Mouse (Mus musculus): ENCODE data around the gene Mtap. TPM values are rescaled to one million over a fixed set of nuclear protein-coding genes. Genes with fewer than 3 reads are reported as not detected.

The Mtap gene
- 58.5 and 58.7 TPM in 2 replicates for polyA plus RNA-seq (2014; fragmentation: Nextera tagmentation; extraction: Ambion mirVana)

- H3K9ac ChIP-seq (ENCODE audit: low read length), result peak within 1 kb of the TSS; percentile 92
- peak within 1 kb of the TSS; percentile 75 to 94 for H3K27ac ChIP-seq (replicated peaks in 1 of 2; ENCODE audit: control insufficient read depth in 1 of 2, insufficient read depth in 1 of 2, low read depth in 2 of 2, low read length in 2 of 2)
- H3K4me3 ChIP-seq (ENCODE audit: control insufficient read depth in 1 of 2, insufficient read depth in 1 of 2, low read depth in 1 of 2, low read length in 2 of 2), result peak within 1 kb of the TSS; percentile 87 to 98
- peak within 1 kb of the TSS; percentile 89 for H3K4me2 ChIP-seq (ENCODE audit: low read length)
- H3K36me3 ChIP-seq (ENCODE audit: control insufficient read depth, insufficient read depth, low read length), result no peaks in the 10 kb centered on the region
- no peaks in the 10 kb centered on the region for H3K27me3 ChIP-seq (ENCODE audit: control insufficient read depth, insufficient read depth, low read length)
- under 1% methylated on average over 31 of the region's 31 CpGs for WGBS
- H3K4me1 ChIP-seq (ENCODE audit: control insufficient read depth in 2 of 2, insufficient read depth in 2 of 2, low read length in 2 of 2), result peaks cover 15 to 43% of the 10 kb centered on the region in 2 experiments
- no peaks in the 10 kb centered on the region for H3K9me3 ChIP-seq (ENCODE audit: control insufficient read depth, low read length)
- ATAC-seq (ENCODE audit: insufficient number of reproducible peaks, insufficient read depth, low FRiP score, low read depth), result peak; percentile 87
Measured at GRCm38 (mm10) chr4:89136906-89137541, at the start of gene Mtap. Gene Mtap, plus strand, starts transcription at chr4:89137122.

DNA sequence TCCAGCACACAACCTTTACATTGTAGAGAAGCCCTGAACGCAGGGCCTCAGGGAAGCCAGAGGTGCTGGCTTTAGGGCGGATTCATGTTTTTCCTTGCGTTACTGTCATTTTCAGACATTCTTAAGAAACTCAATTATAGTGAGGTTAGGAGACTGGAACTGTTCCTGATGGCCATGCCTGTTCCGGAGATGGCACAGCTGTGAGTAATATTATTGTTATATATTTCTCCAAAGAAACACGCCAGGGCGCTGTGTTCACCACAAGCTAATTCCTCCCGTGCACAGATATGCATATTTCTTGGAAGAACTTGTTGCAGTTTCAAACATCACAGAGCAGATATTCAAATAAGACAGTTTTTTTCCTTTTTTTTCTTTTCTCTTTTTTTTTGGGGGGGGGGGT, 47.8 kb upstream of the Mtap start:
- Histone ChIP-seq H3K27me3 (ENCODE audit: control insufficient read depth, insufficient read depth, low read length) (no peaks in the 10 kb centered on the region), H3K9ac (ENCODE audit: low read length) (no peak overlapping the region), H3K36me3 (ENCODE audit: control insufficient read depth, insufficient read depth, low read length) (no peaks in the 10 kb centered on the region), H3K9me3 (ENCODE audit: control insufficient read depth, low read length) (no peaks in the 10 kb centered on the region), H3K27ac (replicated peaks in 1 of 2; ENCODE audit: control insufficient read depth in 1 of 2, insufficient read depth in 1 of 2, low read depth in 2 of 2, low read length in 2 of 2) (no peak overlapping the region), H3K4me2 (ENCODE audit: low read length) (no peak overlapping the region), H3K4me3 (ENCODE audit: control insufficient read depth in 1 of 2, insufficient read depth in 1 of 2, low read depth in 1 of 2, low read length in 2 of 2) (no peak overlapping the region), H3K4me1 (ENCODE audit: control insufficient read depth in 2 of 2, insufficient read depth in 2 of 2, low read length in 2 of 2) (no peaks in the 10 kb centered on the region)
- no peak for ATAC-seq (ENCODE audit: insufficient number of reproducible peaks, insufficient read depth, low FRiP score, low read depth)
- WGBS, result 89% methylated on average over 7 of the region's 7 CpGs

DNA sequence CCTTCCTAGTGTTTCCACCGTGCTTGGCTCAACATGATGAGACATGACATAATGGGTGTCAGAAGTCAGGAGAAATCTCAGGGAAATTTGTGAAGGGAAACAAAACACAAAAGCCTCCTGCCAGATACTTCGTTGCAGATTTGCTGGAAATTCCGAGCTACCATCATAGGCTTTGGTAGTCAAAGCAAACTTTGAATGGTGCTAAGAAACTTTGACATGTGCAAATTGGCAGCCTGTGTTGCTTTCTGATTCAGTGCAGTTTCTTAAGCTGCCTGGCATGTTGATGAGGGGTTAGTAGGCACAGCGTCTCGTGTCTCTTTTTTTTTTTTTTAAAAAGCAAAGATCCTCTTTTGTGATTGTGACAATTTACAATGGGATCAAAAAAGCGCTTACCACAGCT, 46.7 kb upstream of the Mtap start:
- H3K4me2 ChIP-seq (ENCODE audit: low read length), result no peak overlapping the region
- no peaks in the 10 kb centered on the region for H3K36me3 ChIP-seq (ENCODE audit: control insufficient read depth, insufficient read depth, low read length)
- no peaks in the 10 kb centered on the region for H3K9me3 ChIP-seq (ENCODE audit: control insufficient read depth, low read length)
- no peaks in the 10 kb centered on the region for H3K27me3 ChIP-seq (ENCODE audit: control insufficient read depth, insufficient read depth, low read length)
- H3K4me1 ChIP-seq (ENCODE audit: control insufficient read depth in 2 of 2, insufficient read depth in 2 of 2, low read length in 2 of 2), result no peaks in the 10 kb centered on the region
- WGBS, result 71% methylated on average over 6 of the region's 6 CpGs
- no peak for ATAC-seq (ENCODE audit: insufficient number of reproducible peaks, insufficient read depth, low FRiP score, low read depth)
- H3K4me3 ChIP-seq (ENCODE audit: control insufficient read depth in 1 of 2, insufficient read depth in 1 of 2, low read depth in 1 of 2, low read length in 2 of 2), result no peak overlapping the region
- no peak overlapping the region for H3K9ac ChIP-seq (ENCODE audit: low read length)
- no peak overlapping the region for H3K27ac ChIP-seq (replicated peaks in 1 of 2; ENCODE audit: control insufficient read depth in 1 of 2, insufficient read depth in 1 of 2, low read depth in 2 of 2, low read length in 2 of 2)

DNA sequence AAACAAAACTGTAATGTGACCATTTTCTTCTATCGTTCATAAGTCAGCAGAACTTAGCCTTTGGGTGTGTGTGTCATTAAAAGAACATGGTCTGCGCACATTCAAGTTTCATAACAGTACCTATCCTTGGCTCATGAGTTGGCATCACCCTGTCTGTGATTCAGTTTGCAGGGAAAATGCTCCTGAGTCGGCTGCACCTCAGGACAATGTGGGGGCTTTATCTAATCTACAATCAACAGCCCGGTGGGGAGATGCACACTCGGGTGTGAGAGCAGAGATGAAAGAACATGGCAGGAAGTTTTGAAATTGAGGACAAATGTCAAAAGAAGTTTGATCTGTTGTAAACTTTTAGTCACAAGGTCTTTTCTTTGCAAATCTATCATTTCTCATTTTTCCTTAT, 44.8 kb upstream of the Mtap start:
- Histone ChIP-seq H3K4me2 (ENCODE audit: low read length) (no peak overlapping the region), H3K27ac (replicated peaks in 1 of 2; ENCODE audit: control insufficient read depth in 1 of 2, insufficient read depth in 1 of 2, low read depth in 2 of 2, low read length in 2 of 2) (no peak overlapping the region), H3K9ac (ENCODE audit: low read length) (no peak overlapping the region), H3K36me3 (ENCODE audit: control insufficient read depth, insufficient read depth, low read length) (no peaks in the 10 kb centered on the region), H3K9me3 (ENCODE audit: control insufficient read depth, low read length) (no peaks in the 10 kb centered on the region), H3K27me3 (ENCODE audit: control insufficient read depth, insufficient read depth, low read length) (no peaks in the 10 kb centered on the region), H3K4me1 (ENCODE audit: control insufficient read depth in 2 of 2, insufficient read depth in 2 of 2, low read length in 2 of 2) (no peaks in the 10 kb centered on the region), H3K4me3 (ENCODE audit: control insufficient read depth in 1 of 2, insufficient read depth in 1 of 2, low read depth in 1 of 2, low read length in 2 of 2) (no peak overlapping the region)
- no peak for ATAC-seq (ENCODE audit: insufficient number of reproducible peaks, insufficient read depth, low FRiP score, low read depth)
- 54% methylated on average over 5 of the region's 5 CpGs for WGBS

GRCm38 (mm10) chr4:89094773-89095172, 42.1 kb upstream of the Mtap start:
- Histone ChIP-seq H3K27me3 (ENCODE audit: control insufficient read depth, insufficient read depth, low read length) (no peaks in the 10 kb centered on the region), H3K9ac (ENCODE audit: low read length) (no peak overlapping the region), H3K9me3 (ENCODE audit: control insufficient read depth, low read length) (no peaks in the 10 kb centered on the region), H3K4me2 (ENCODE audit: low read length) (no peak overlapping the region), H3K4me3 (ENCODE audit: control insufficient read depth in 1 of 2, insufficient read depth in 1 of 2, low read depth in 1 of 2, low read length in 2 of 2) (no peak overlapping the region), H3K27ac (replicated peaks in 1 of 2; ENCODE audit: control insufficient read depth in 1 of 2, insufficient read depth in 1 of 2, low read depth in 2 of 2, low read length in 2 of 2) (no peak overlapping the region), H3K36me3 (ENCODE audit: control insufficient read depth, insufficient read depth, low read length) (no peaks in the 10 kb centered on the region), H3K4me1 (ENCODE audit: control insufficient read depth in 2 of 2, insufficient read depth in 2 of 2, low read length in 2 of 2) (no peaks in the 10 kb centered on the region)
- no peak for ATAC-seq (ENCODE audit: insufficient number of reproducible peaks, insufficient read depth, low FRiP score, low read depth)
- WGBS, result 82% methylated on average over 5 of the region's 5 CpGs

DNA sequence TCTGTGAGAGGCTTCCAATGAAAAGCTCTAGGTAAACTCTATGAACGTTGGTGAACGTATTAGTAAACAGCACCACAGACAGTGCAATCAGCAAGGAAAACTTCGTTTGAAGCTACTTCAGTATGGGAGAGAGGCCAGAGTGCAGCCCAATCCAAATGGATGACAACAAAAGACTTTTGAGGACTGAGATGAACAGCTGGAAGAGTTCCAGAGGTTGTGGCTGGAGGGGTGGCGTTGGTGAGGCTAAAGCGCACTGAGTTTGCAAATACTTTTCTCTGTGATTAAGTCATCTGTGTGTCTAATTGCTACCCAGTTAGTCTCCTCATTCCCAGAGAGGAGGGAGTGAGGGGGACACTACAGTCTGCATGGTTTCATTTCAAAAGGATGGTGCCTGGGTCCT, 38.7 kb upstream of the Mtap start:
- 69% methylated on average over 5 of the region's 5 CpGs for WGBS
- Histone ChIP-seq H3K27ac (replicated peaks in 1 of 2; ENCODE audit: control insufficient read depth in 1 of 2, insufficient read depth in 1 of 2, low read depth in 2 of 2, low read length in 2 of 2) (no peak overlapping the region), H3K36me3 (ENCODE audit: control insufficient read depth, insufficient read depth, low read length) (no peaks in the 10 kb centered on the region), H3K4me2 (ENCODE audit: low read length) (no peak overlapping the region), H3K4me1 (ENCODE audit: control insufficient read depth in 2 of 2, insufficient read depth in 2 of 2, low read length in 2 of 2) (no peaks in the 10 kb centered on the region), H3K9me3 (ENCODE audit: control insufficient read depth, low read length) (no peaks in the 10 kb centered on the region), H3K4me3 (ENCODE audit: control insufficient read depth in 1 of 2, insufficient read depth in 1 of 2, low read depth in 1 of 2, low read length in 2 of 2) (no peak overlapping the region), H3K9ac (ENCODE audit: low read length) (no peak overlapping the region), H3K27me3 (ENCODE audit: control insufficient read depth, insufficient read depth, low read length) (no peaks in the 10 kb centered on the region)
- ATAC-seq (ENCODE audit: insufficient number of reproducible peaks, insufficient read depth, low FRiP score, low read depth), result no peak

DNA sequence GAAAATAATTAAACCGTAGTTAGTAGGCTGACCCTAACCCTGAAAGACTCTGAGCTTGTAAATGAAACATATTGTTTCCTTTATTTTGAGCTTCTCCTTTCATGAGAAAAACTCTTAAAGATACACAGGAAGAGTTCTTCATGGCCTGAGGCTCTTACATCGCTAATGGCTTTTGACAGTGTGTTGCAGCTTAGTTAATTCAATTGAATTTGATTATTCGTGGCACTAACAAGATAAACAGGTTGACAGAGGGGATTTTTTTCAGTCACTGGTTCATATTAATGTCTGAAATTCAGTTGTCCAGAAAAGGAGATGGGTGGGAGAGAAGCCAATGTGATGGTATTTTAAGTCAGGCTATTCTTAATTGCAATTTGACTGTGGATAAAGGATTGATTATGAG, 35.6 kb upstream of the Mtap start:
- H3K4me2 ChIP-seq (ENCODE audit: low read length), result no peak overlapping the region
- H3K27me3 ChIP-seq (ENCODE audit: control insufficient read depth, insufficient read depth, low read length), result no peaks in the 10 kb centered on the region
- no peaks in the 10 kb centered on the region for H3K4me1 ChIP-seq (ENCODE audit: control insufficient read depth in 2 of 2, insufficient read depth in 2 of 2, low read length in 2 of 2)
- H3K9me3 ChIP-seq (ENCODE audit: control insufficient read depth, low read length), result no peaks in the 10 kb centered on the region
- H3K27ac ChIP-seq (replicated peaks in 1 of 2; ENCODE audit: control insufficient read depth in 1 of 2, insufficient read depth in 1 of 2, low read depth in 2 of 2, low read length in 2 of 2), result no peak overlapping the region
- no peak overlapping the region for H3K4me3 ChIP-seq (ENCODE audit: control insufficient read depth in 1 of 2, insufficient read depth in 1 of 2, low read depth in 1 of 2, low read length in 2 of 2)
- 80% methylated on average over 3 of the region's 3 CpGs for WGBS
- ATAC-seq (ENCODE audit: insufficient number of reproducible peaks, insufficient read depth, low FRiP score, low read depth), result no peak
- H3K9ac ChIP-seq (ENCODE audit: low read length), result no peak overlapping the region
- no peaks in the 10 kb centered on the region for H3K36me3 ChIP-seq (ENCODE audit: control insufficient read depth, insufficient read depth, low read length)

DNA sequence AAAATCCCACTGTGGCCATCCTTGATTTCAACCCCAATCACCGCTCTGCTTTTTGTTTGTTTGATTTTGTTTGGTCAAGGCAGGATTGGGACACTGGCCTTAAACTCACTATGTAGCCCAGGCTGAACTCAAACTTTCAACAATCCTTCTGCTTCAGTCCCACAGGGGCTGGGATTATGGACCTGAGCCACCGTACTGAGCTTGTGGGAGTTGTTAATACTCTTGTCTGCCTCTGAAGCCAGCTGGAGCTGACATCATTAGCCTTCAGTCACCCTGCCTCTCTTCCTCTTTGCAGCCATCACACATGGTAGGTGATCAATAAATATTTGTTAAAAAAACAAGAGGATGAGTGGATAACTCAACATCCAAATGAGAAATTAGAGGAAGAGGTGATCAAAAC, 34.6 kb upstream of the Mtap start:
- Histone ChIP-seq H3K27ac (replicated peaks in 1 of 2; ENCODE audit: control insufficient read depth in 1 of 2, insufficient read depth in 1 of 2, low read depth in 2 of 2, low read length in 2 of 2) (no peak overlapping the region), H3K4me3 (ENCODE audit: control insufficient read depth in 1 of 2, insufficient read depth in 1 of 2, low read depth in 1 of 2, low read length in 2 of 2) (no peak overlapping the region), H3K4me2 (ENCODE audit: low read length) (no peak overlapping the region), H3K36me3 (ENCODE audit: control insufficient read depth, insufficient read depth, low read length) (no peaks in the 10 kb centered on the region), H3K9me3 (ENCODE audit: control insufficient read depth, low read length) (no peaks in the 10 kb centered on the region), H3K27me3 (ENCODE audit: control insufficient read depth, insufficient read depth, low read length) (no peaks in the 10 kb centered on the region), H3K9ac (ENCODE audit: low read length) (no peak overlapping the region), H3K4me1 (ENCODE audit: control insufficient read depth in 2 of 2, insufficient read depth in 2 of 2, low read length in 2 of 2) (no peaks in the 10 kb centered on the region)
- WGBS, result 81% methylated on average over 2 of the region's 2 CpGs
- no peak for ATAC-seq (ENCODE audit: insufficient number of reproducible peaks, insufficient read depth, low FRiP score, low read depth)

Data from heart, embryonic 14.5 days (tissue).